In genomic region chr1:180793445-180794117, GRCm38 (mm10) we compare ENCODE assay signal across 8 mouse cellular contexts. TPM values are rescaled to one million over a fixed set of nuclear protein-coding genes. Genes with fewer than 3 reads are reported as not detected.
DNase-seq lines count a peak whose midpoint lies in the region; ATAC-seq and TF ChIP-seq lines count a peak whose summit lies in the region.

No protein-coding gene starts in this region.

- H3K9me3 ChIP-seq in E14TG2a.4 (ENCODE audit: low read length): no peaks in the 10 kb centered on the region
- H3K9me3 ChIP-seq in forebrain, embryonic 12.5 days: no peaks in the 10 kb centered on the region

- ATAC-seq in forebrain, embryonic 12.5 days (ENCODE audit: low FRiP score): peak; percentile 46; the same call in 1 of the 2 replicates
- ATAC-seq in megakaryocyte, adult 5-6 weeks (ENCODE audit: poor library complexity, severe bottlenecking): peak; percentile 79

- WGBS in forebrain, embryonic 12.5 days: 11% methylated on average over 18 of the region's 18 CpGs

- peak overlapping the region; percentile 67 for H3K4me2 ChIP-seq in forebrain, embryonic 12.5 days

- H3K27me3 ChIP-seq in E14TG2a.4 (ENCODE audit: insufficient read depth, low read length): peaks cover 8% of the 10 kb centered on the region
- H3K27me3 ChIP-seq in forebrain, embryonic 12.5 days: peaks cover 18% of the 10 kb centered on the region

- H3K27ac ChIP-seq in forebrain, embryonic 12.5 days: no peak overlapping the region

- peak overlapping the region; percentile 75 for H3K4me3 ChIP-seq in E14TG2a.4 (replicated peaks; ENCODE audit: low read length)
- H3K4me3 ChIP-seq in forebrain, embryonic 12.5 days (replicated peaks): peak overlapping the region; percentile 35

- peak overlapping the region; percentile 54 for H3K9ac ChIP-seq in forebrain, embryonic 12.5 days

- peak; percentile 43 for DNase-seq in adrenal gland, postnatal 10 days
- no peak for DNase-seq in adrenal gland, adult 18-20 months (ENCODE audit: low spot score in 2 of 2)
- DNase-seq in kidney, postnatal 14 days: peak; percentile 51
- no peak for DNase-seq in right cerebral cortex, adult 2 months (ENCODE audit: low spot score in 2 of 2)
- no peak for DNase-seq in layer of hippocampus, adult 18-20 months (ENCODE audit: low spot score in 2 of 2)

- TF ChIP-seq CTCF in E14TG2a.4 (conservative IDR thresholded peaks at IDR 0.05; ENCODE audit: low read length): no peak

- no peaks in the 10 kb centered on the region for H3K36me3 ChIP-seq in E14TG2a.4 (ENCODE audit: insufficient read depth, low read length)
- no peaks in the 10 kb centered on the region for H3K36me3 ChIP-seq in forebrain, embryonic 12.5 days (replicated peaks)

- peaks cover 28% of the 10 kb centered on the region for H3K4me1 ChIP-seq in E14TG2a.4 (replicated peaks; ENCODE audit: low read depth, low read length)
- peaks cover 11% of the 10 kb centered on the region for H3K4me1 ChIP-seq in forebrain, embryonic 12.5 days

RNA-seq across cellular contexts. Expression of gene H3f3a, which starts 20.2 kb away (rescaled TPM):
- 100 to 1,000 TPM; 809 to 834 TPM for total RNA-seq in adrenal gland, postnatal 10 days (2021)
- total RNA-seq in adrenal gland, adult 18-20 months (2021): 100 to 1,000 TPM; 557 to 688 TPM
- polyA plus RNA-seq in forebrain, embryonic 12.5 days (2016; fragmentation: Nextera tagmentation; extraction: Ambion mirVana): 3,507 and 3,679 TPM in 2 replicates
- total RNA-seq in megakaryocyte, adult 5-6 weeks (2015): 3,482 and 3,921 TPM in 2 replicates
- 2,689 and 3,338 TPM in 2 replicates for total RNA-seq in megakaryocyte, adult 5-6 weeks (2017)
- 100 to 1,000 TPM; 316 to 322 TPM for total RNA-seq in layer of hippocampus, adult 18-20 months (2021)

RNA-seq across cellular contexts. Expression of gene Sde2, which starts 57.3 kb away (rescaled TPM):
- total RNA-seq in adrenal gland, postnatal 10 days (2021): 10 to 100 TPM; 21.7 to 22.6 TPM
- total RNA-seq in adrenal gland, adult 18-20 months (2021): 10 to 100 TPM; 21.5 to 22.9 TPM
- 39.0 and 39.1 TPM in 2 replicates for polyA plus RNA-seq in forebrain, embryonic 12.5 days (2016; fragmentation: Nextera tagmentation; extraction: Ambion mirVana)
- total RNA-seq in megakaryocyte, adult 5-6 weeks (2015): 18.1 and 21.1 TPM in 2 replicates
- total RNA-seq in megakaryocyte, adult 5-6 weeks (2017): 24.8 and 34.9 TPM in 2 replicates
- 10 to 100 TPM; 23.1 to 23.8 TPM for total RNA-seq in layer of hippocampus, adult 18-20 months (2021)

Comparison
In these comparisons a context has a peak if more than half of its experiments do, and no peak if none do; other contexts are left out.
1. DNase-seq: peak in adrenal gland, postnatal 10 days (single experiment) and kidney, postnatal 14 days (single experiment); none in adrenal gland, adult 18-20 months (0 of 2), right cerebral cortex, adult 2 months (0 of 2) and layer of hippocampus, adult 18-20 months (0 of 2).